Comparison of ENCODE assay signal across 28 mouse cellular contexts in the genomic region with DNA sequence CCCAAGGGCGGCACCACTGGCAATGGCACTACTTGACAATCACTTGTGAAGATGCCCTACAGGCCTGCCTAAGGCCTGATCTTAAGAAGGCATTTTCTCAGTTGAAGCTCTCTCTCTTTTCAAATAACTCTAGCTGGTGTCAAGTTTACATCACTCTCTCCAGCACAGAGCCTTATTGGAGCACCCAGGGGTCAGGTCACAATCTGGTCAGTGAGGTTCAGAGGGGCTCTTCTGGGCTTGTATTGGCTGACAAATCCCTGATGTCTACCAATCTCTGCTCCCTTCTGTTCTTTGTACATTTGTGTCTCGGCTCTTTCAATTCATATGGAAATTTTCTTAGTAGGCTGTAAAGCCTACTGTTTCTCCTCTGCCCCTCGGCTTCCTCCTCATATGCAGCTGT.
A peak's percentile ranks its signal among the peaks of the same experiment; 100 is the strongest.
DNase-seq lines count a peak whose midpoint lies in the region; ATAC-seq lines count a peak whose summit lies in the region.
"Had no signal": no experiment of that assay in that cellular context is flagged by ENCODE, and none has a peak within 500 bp of the region (broad histone marks: within the 10 kb centered on the region; RNA-seq: fewer than 3 reads in every experiment).

No protein-coding gene starts in this region.

- no peak for ATAC-seq in midbrain, embryonic 15.5 days (replicated peaks)
- ATAC-seq in midbrain, embryonic 12.5 days (ENCODE audit: low FRiP score, low read depth), result peak; percentile 41; the same call in 1 of the 2 replicates
- ATAC-seq in midbrain, embryonic 14.5 days (ENCODE audit: low FRiP score, low TSS enrichment), result no peak
- ATAC-seq: CD4-positive, CD25-positive, alpha-beta regulatory T cell, adult 4 months; forebrain, embryonic 14.5 days; forebrain, embryonic 16.5 days; Patski had no signal

- H3K27me3 ChIP-seq in midbrain, embryonic 10.5 days (ENCODE audit: low read depth, poor library complexity, severe bottlenecking), result no peaks in the 10 kb centered on the region
- no peaks in the 10 kb centered on the region for H3K27me3 ChIP-seq in midbrain, embryonic 15.5 days (replicated peaks)
- no peaks in the 10 kb centered on the region for H3K27me3 ChIP-seq in midbrain, embryonic 12.5 days
- no peaks in the 10 kb centered on the region for H3K27me3 ChIP-seq in midbrain, embryonic 14.5 days (ENCODE audit: control insufficient read depth, insufficient read depth, low read length)
- H3K27me3 ChIP-seq: CH12.LX; embryonic facial prominence, embryonic 13.5 days; embryonic facial prominence, embryonic 15.5 days; forebrain, embryonic 12.5 days had no signal

- H3K4me3 ChIP-seq in midbrain, embryonic 10.5 days, result no peak overlapping the region
- no peak overlapping the region for H3K4me3 ChIP-seq in midbrain, embryonic 15.5 days
- no peak overlapping the region for H3K4me3 ChIP-seq in midbrain, embryonic 12.5 days
- H3K4me3 ChIP-seq in midbrain, embryonic 14.5 days (replicated peaks; ENCODE audit: low read depth, low read length), result no peak overlapping the region
- H3K4me3 ChIP-seq: embryonic facial prominence, embryonic 13.5 days; embryonic facial prominence, embryonic 15.5 days; erythroblast, embryonic 14.5 days; forebrain, embryonic 10.5 days; forebrain, embryonic 12.5 days had no signal

- 54% methylated on average over 3 of the region's 3 CpGs for WGBS in midbrain, embryonic 10.5 days
- 37% methylated on average over 3 of the region's 3 CpGs for WGBS in midbrain, embryonic 15.5 days
- 41% methylated on average over 3 of the region's 3 CpGs for WGBS in midbrain, embryonic 12.5 days
- 29% methylated on average over 3 of the region's 3 CpGs for WGBS in midbrain, embryonic 14.5 days

- no peaks in the 10 kb centered on the region for H3K9me3 ChIP-seq in midbrain, embryonic 10.5 days (replicated peaks)
- no peaks in the 10 kb centered on the region for H3K9me3 ChIP-seq in midbrain, embryonic 15.5 days
- H3K9me3 ChIP-seq in midbrain, embryonic 12.5 days, result 0 out of 2 replicates have a peak, but pooled peaks cover 4% of the 10 kb centered on the region
- H3K9me3 ChIP-seq in midbrain, embryonic 14.5 days (ENCODE audit: control insufficient read depth, low read length), result no peaks in the 10 kb centered on the region
- H3K9me3 ChIP-seq: embryonic facial prominence, embryonic 13.5 days; embryonic facial prominence, embryonic 15.5 days; forebrain, embryonic 12.5 days; G1E had no signal

- no peaks in the 10 kb centered on the region for H3K36me3 ChIP-seq in midbrain, embryonic 10.5 days
- no peaks in the 10 kb centered on the region for H3K36me3 ChIP-seq in midbrain, embryonic 15.5 days (replicated peaks)
- H3K36me3 ChIP-seq in midbrain, embryonic 12.5 days, result no peaks in the 10 kb centered on the region
- H3K36me3 ChIP-seq in midbrain, embryonic 14.5 days (ENCODE audit: control insufficient read depth, insufficient read depth, low read length), result no peaks in the 10 kb centered on the region
- H3K36me3 ChIP-seq: embryonic facial prominence, embryonic 13.5 days; embryonic facial prominence, embryonic 15.5 days; forebrain, embryonic 10.5 days; forebrain, embryonic 12.5 days; G1E had no signal

- H3K4me1 ChIP-seq in midbrain, embryonic 10.5 days, result peaks cover 9% of the 10 kb centered on the region
- H3K4me1 ChIP-seq in midbrain, embryonic 15.5 days, result no peaks in the 10 kb centered on the region
- H3K4me1 ChIP-seq in midbrain, embryonic 12.5 days, result 0 out of 2 replicates have a peak, but pooled peaks cover 3% of the 10 kb centered on the region
- H3K4me1 ChIP-seq in midbrain, embryonic 14.5 days (ENCODE audit: control insufficient read depth, insufficient read depth, low read length), result no peaks in the 10 kb centered on the region
- H3K4me1 ChIP-seq: embryonic facial prominence, embryonic 13.5 days; embryonic facial prominence, embryonic 15.5 days; forebrain, embryonic 12.5 days had no signal

- no peak overlapping the region for H3K9ac ChIP-seq in midbrain, embryonic 15.5 days
- H3K9ac ChIP-seq in midbrain, embryonic 12.5 days (replicated peaks), result no peak overlapping the region
- H3K9ac ChIP-seq in midbrain, embryonic 14.5 days (replicated peaks; ENCODE audit: low read length), result no peak overlapping the region
- H3K9ac ChIP-seq: embryonic facial prominence, embryonic 13.5 days; embryonic facial prominence, embryonic 15.5 days; forebrain, embryonic 12.5 days had no signal

- no peak overlapping the region for H3K4me2 ChIP-seq in midbrain, embryonic 15.5 days
- H3K4me2 ChIP-seq in midbrain, embryonic 12.5 days (replicated peaks), result no peak overlapping the region
- H3K4me2 ChIP-seq in midbrain, embryonic 14.5 days (ENCODE audit: low read length), result no peak overlapping the region
- H3K4me2 ChIP-seq: embryonic facial prominence, embryonic 13.5 days; embryonic facial prominence, embryonic 15.5 days; forebrain, embryonic 12.5 days had no signal

- peak overlapping the region; percentile 55 for H3K27ac ChIP-seq in midbrain, embryonic 10.5 days (replicated peaks)
- no peak overlapping the region for H3K27ac ChIP-seq in midbrain, embryonic 15.5 days
- H3K27ac ChIP-seq in midbrain, embryonic 12.5 days (replicated peaks), result no peak overlapping the region
- no peak overlapping the region for H3K27ac ChIP-seq in midbrain, embryonic 14.5 days (replicated peaks; ENCODE audit: low read depth, low read length)
- H3K27ac ChIP-seq: embryonic facial prominence, embryonic 13.5 days; embryonic facial prominence, embryonic 15.5 days; forebrain, embryonic 10.5 days; forebrain, embryonic 12.5 days had no signal

- peak; percentile 17 for DNase-seq in embryo, embryonic 10.5 days (ENCODE audit: low spot score)
- no peak for DNase-seq in embryo, embryonic 10 days (ENCODE audit: low spot score)
- DNase-seq in midbrain, embryonic 10.5 days (ENCODE audit: low spot score), result no peak
- no peak for DNase-seq in midbrain, embryonic 14.5 days
- DNase-seq: adrenal gland, adult 2 months; adrenal gland, postnatal 10 days; adrenal gland, postnatal 25 days; B cell, adult 2 months; cerebellum, adult 11 months; cerebellum, adult 18-20 months; cerebellum, adult 8-10 months; cerebellum, adult 9-11 months; cerebellum, postnatal 14 days; cerebellum, postnatal 36 days; embryo, embryonic 11 days had no signal
